Mouse (Mus musculus) midbrain, embryonic 14.5 days (tissue): ENCODE measurements around the gene Tlcd2. TPM values are rescaled to one million over a fixed set of nuclear protein-coding genes. Genes with fewer than 3 reads are reported as not detected.
"Not testable (repeated sequence)": the region's sequence is repeated elsewhere in the genome, so short reads cannot be mapped to it uniquely, and the experiment has no call there.

Experiments used
- ATAC-seq: fragments of 200-750 bp; cut with Nextera tagmentation; 2 replicates; pipeline ENCODE4 v1.8.0; 2017; ENCODE audit warnings: moderate number of reproducible peaks, moderate library complexity; ENCODE audit not compliant: low FRiP score, low TSS enrichment
- DNase-seq: peaks from one replicate; pipeline ENCODE4 v3.0.0-alpha.2; 2015
- H3K27ac ChIP-seq: fragments of 300-500 bp; sonication (generic); replicated peaks from 2 replicates; pipeline ENCODE4 v1.5.1; 2014; ENCODE audit warnings: mild to moderate bottlenecking, low read depth, low read length, moderate library complexity
- H3K27me3 ChIP-seq: fragments of 300-500 bp; sonication (generic); 2 replicates; pipeline ENCODE4 v1.6.1; 2014; ENCODE audit warnings: low read length, control low read depth, mixed read lengths; ENCODE audit not compliant: control insufficient read depth, insufficient read depth
- H3K36me3 ChIP-seq: fragments of 300-500 bp; sonication (generic); 2 replicates; pipeline ENCODE4 v1.6.1; 2014; ENCODE audit warnings: low read length, control low read depth; ENCODE audit not compliant: control insufficient read depth, insufficient read depth
- H3K4me1 ChIP-seq: fragments of 300-500 bp; sonication (generic); 2 replicates; pipeline ENCODE4 v1.6.1; 2014; ENCODE audit warnings: mild to moderate bottlenecking, antibody characterized with exemption, low read length, control low read depth; ENCODE audit not compliant: control insufficient read depth, insufficient read depth
- H3K4me2 ChIP-seq: fragments of 300-500 bp; sonication (generic); 2 replicates; pipeline ENCODE4 v1.6.1; 2014; ENCODE audit warnings: mild to moderate bottlenecking, low read length, moderate library complexity
- H3K4me3 ChIP-seq: fragments of 300-500 bp; sonication (generic); replicated peaks from 2 replicates; pipeline ENCODE4 v1.5.1; 2014; ENCODE audit warnings: low read depth, low read length
- H3K9ac ChIP-seq: fragments of 300-500 bp; sonication (generic); replicated peaks from 2 replicates; pipeline ENCODE4 v1.6.1; 2014; ENCODE audit warnings: mild to moderate bottlenecking, low read length, moderate library complexity
- H3K9me3 ChIP-seq: fragments of 300-500 bp; sonication (generic); 2 replicates; pipeline ENCODE4 v1.6.1; 2016; ENCODE audit warnings: low read length, control low read depth, mixed read lengths; ENCODE audit not compliant: control insufficient read depth
- whole genome bisulfite sequencing: fragments of 180-500 bp; shearing (Covaris S2); extraction: QIAGEN DNeasy Blood & Tissue Kit; methylation state at CpG from one replicate; pipeline ENCODE4 v1.1.7; 2014; 5-methylcytosine and 5-hydroxymethylcytosine counted together
- polyA plus RNA-seq: library from polyadenylated mRNA; unstranded; fragments of >200 nt; fragmentation: Nextera tagmentation; extraction: Ambion mirVana; gene quantifications from 2 replicates; pipeline ENCODE4 v1.2.1, GENCODE M21; 2014

The Tlcd2 gene
- polyA plus RNA-seq, 1 experiment from 2014 or later, result 2.5 TPM

DNA sequence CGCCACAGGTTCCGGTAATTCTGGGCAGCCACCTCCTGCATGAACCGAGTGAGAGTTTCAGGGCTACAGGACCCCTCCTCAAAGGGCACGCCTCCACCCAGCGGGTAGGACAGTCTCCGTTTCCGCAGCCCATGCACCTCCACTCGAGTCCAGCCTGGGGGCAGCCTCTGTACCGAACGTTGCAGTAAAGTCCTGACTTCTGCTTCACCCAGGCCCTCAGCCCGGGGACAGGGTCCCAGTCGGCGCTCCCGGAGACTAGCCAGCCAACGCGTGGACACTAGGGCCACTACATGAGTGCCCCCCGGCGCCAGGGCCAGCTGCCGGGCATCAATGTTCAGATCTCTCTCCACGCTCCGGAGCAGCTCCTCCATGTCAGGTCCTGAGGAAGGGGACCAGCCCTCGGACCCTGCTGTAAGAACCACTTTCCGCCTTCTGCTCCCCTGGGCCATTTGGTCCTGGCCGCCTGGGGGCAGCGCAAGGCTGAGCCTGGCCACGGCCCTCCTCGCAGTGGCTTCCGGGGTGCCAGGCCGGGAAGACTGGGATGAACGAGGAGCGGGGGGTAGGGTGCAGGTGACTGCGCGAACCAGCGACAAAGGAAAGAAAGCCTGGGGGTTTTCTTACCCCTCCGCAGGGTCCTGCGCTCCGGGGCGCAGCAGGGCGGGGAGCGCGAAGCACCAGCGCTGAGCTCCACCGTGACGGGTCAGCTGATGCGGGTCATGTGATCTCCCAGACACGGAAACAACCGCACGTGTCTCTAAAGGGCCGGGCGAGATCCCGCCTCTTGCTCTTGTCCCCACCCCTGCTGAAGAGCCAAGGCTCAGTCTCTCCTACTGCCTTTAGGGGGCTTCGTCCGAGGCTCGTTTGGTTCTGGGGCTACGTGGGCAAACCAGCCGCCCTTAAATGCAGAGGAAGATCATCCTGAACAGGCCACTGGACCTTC is 7.3 kb upstream of the Tlcd2 start, which contains the start of gene Wdr81:
Gene Wdr81, minus strand, starts transcription at position 727 of the 940 bp plus-strand sequence.
- H3K9ac ChIP-seq, result peak within 1 kb of the TSS; percentile 75
- ATAC-seq, result peak; percentile 93
- 3% methylated on average over 56 of the region's 56 CpGs for WGBS

DNA sequence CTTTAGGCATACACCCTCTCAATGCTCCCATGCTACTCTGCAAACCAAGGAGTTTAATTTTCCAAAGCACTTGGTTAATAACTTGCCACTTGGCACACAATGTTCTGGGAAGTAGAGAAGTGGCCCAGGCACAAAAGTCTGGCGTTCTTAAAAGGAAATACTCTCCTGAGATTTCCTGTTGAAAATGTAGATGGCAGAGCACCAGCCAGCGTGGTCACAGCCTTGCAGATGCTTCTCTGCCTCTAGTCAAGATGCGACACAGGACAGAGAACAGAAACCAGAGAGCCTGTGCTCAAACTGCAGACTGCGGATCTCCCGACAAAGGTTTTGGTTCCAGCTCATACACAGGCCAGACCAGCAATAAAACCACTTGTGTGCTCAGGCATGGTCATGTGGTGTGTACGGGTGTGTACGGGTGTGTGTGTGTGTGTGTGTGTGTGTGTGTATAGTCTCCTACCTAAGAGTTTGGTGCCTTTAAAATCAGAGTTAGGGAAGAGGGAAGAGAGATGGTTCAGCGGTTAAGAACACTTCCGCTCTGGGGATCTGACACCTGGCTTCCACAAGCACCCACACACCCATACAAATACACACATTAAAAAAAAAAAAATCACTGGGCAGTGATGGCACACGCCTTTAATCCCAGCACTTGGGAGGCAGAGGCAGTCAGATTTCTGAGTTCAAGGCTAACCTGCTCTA is 6.3 kb upstream of the Tlcd2 start:
- H3K36me3 ChIP-seq, result peaks cover 10% of the 10 kb centered on the region
- peaks cover 18% of the 10 kb centered on the region for H3K4me1 ChIP-seq
- peak overlapping the region; percentile 100 for H3K4me2 ChIP-seq
- ATAC-seq, result no peak
- WGBS, result 82% methylated on average over 10 of the region's 10 CpGs
- H3K27ac ChIP-seq, result peak overlapping the region; percentile 53; the same call in 1 of the 2 replicates
- peak overlapping the region; percentile 66 for H3K4me3 ChIP-seq
- H3K9me3 ChIP-seq, result no peaks in the 10 kb centered on the region
- H3K9ac ChIP-seq, result peak overlapping the region; percentile 75
- H3K27me3 ChIP-seq, result no peaks in the 10 kb centered on the region
- no peak for DNase-seq

More for the DNA sequence above, 7.3 kb upstream of the Tlcd2 start, which contains the start of gene Wdr81:
- Histone ChIP-seq H3K4me1 (peaks cover 12% of the 10 kb centered on the region), H3K4me2 (peak within 1 kb of the TSS; percentile 100), H3K27me3 (no peaks in the 10 kb centered on the region), H3K36me3 (peaks cover 14% of the 10 kb centered on the region), H3K27ac (peak within 1 kb of the TSS; percentile 53; the same call in 1 of the 2 replicates), H3K4me3 (peak within 1 kb of the TSS; percentile 66), H3K9me3 (no peaks in the 10 kb centered on the region)
- peak; percentile 94 for DNase-seq

DNA sequence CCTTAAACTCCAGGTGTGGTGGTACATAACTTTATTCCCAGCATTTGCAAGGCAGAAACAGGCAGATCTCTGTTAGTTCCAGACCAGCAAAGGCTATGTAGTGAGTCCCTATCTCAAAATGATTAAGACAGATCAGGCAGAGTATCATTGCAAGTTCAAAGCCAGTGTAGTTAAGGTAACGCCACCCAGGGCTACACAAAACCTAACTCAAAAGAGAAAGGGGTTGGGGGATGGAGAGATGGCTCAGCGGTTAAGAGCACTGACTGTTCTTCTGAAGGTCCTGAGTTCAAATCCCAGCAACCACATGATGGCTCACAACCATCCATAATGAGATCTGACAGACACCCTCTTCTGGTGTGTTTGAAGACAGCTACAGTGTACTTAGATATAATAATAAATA is 5.5 kb upstream of the Tlcd2 start:
- not testable (repeated sequence) for H3K9ac ChIP-seq, ATAC-seq, H3K9me3 ChIP-seq, H3K4me2 ChIP-seq, DNase-seq, H3K27ac ChIP-seq, H3K4me3 ChIP-seq, H3K36me3 ChIP-seq, H3K27me3 ChIP-seq
- H3K4me1 ChIP-seq, result peaks cover 19% of the 10 kb centered on the region
- WGBS, result 95% methylated on average over 2 of the region's 2 CpGs

DNA sequence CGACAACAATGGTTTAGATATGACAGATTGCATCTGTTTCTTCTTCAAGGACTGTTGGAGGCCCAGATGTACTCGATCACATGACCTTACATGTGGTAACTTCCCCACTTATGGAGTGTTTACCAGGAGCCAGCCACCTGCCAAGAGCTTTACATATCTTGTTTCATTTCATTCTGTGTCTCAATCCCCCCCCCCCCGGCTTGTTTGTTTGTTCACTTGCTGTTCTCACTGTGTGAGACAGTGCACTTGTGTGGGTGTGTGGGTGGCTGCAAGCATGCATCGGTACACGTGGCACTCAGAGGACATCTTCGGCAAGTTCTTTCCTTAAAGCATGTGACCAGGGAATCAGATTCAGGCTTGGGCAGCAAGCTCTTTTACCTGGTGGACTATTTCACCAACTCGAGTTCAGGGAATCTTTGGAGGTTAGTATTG is 5.1 kb upstream of the Tlcd2 start:
- Histone ChIP-seq H3K27me3 (no peaks in the 10 kb centered on the region), H3K27ac (no peak overlapping the region), H3K9me3 (no peaks in the 10 kb centered on the region), H3K4me3 (no peak overlapping the region), H3K9ac (no peak overlapping the region), H3K36me3 (no peaks in the 10 kb centered on the region; the same call in 1 of the 2 replicates), H3K4me1 (peaks cover 19% of the 10 kb centered on the region), H3K4me2 (no peak overlapping the region)
- DNase-seq (no peak), ATAC-seq (no peak)
- WGBS, result 91% methylated on average over 7 of the region's 7 CpGs

DNA sequence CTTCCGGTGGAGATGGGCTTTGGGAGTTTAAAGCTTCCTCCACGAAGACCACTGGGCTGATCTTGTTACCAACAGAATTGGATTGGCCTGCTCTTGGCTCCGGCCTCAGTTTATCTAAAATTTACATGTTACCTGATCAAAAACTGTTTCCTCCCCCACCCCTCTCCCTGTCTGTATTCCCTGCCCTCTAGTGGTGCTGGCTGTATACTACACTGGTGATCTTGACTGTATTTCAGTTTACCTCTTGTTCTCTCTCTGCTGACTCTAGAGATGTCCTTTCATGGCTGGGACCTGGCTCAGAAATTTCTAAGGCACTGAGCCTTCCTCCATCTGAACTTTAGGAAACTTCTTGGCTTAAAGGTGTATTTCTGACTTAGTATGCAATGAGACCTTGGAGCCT is 3.3 kb upstream of the Tlcd2 start:
- no peak overlapping the region for H3K4me2 ChIP-seq
- no peak overlapping the region for H3K4me3 ChIP-seq
- H3K9ac ChIP-seq, result no peak overlapping the region
- no peaks in the 10 kb centered on the region for H3K36me3 ChIP-seq
- WGBS, result 22% methylated on average over 3 of the region's 3 CpGs
- DNase-seq (peak; percentile 64), ATAC-seq (no peak)
- H3K27ac ChIP-seq, result no peak overlapping the region
- peaks cover 33% of the 10 kb centered on the region for H3K4me1 ChIP-seq
- H3K27me3 ChIP-seq, result no peaks in the 10 kb centered on the region
- no peaks in the 10 kb centered on the region for H3K9me3 ChIP-seq

DNA sequence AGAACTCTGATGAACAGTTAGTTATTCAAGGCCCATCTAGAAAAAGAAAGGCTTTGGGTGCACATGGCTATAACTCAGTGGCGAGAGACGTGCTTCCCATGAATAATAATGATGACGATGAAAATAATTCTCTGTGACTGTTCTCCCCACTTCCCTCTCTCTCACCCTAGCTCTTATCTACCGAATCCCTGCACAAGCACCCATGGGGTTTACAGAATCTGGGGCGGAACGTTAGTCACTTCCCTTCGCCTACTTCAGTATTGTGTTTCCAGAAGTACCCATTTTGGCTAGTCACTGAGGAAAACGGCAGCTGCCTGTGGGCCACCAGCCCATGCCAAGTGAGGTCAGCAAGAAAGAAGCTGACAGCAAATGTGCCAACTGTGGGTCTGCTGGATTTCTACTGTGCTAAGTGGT is 2.9 kb upstream of the Tlcd2 start:
- Histone ChIP-seq H3K4me1 (peaks cover 31% of the 10 kb centered on the region), H3K27ac (no peak overlapping the region), H3K27me3 (no peaks in the 10 kb centered on the region), H3K9ac (no peak overlapping the region), H3K9me3 (no peaks in the 10 kb centered on the region), H3K36me3 (no peaks in the 10 kb centered on the region), H3K4me2 (no peak overlapping the region), H3K4me3 (no peak overlapping the region)
- no peak for ATAC-seq
- no peak for DNase-seq
- 79% methylated on average over 8 of the region's 8 CpGs for WGBS

DNA sequence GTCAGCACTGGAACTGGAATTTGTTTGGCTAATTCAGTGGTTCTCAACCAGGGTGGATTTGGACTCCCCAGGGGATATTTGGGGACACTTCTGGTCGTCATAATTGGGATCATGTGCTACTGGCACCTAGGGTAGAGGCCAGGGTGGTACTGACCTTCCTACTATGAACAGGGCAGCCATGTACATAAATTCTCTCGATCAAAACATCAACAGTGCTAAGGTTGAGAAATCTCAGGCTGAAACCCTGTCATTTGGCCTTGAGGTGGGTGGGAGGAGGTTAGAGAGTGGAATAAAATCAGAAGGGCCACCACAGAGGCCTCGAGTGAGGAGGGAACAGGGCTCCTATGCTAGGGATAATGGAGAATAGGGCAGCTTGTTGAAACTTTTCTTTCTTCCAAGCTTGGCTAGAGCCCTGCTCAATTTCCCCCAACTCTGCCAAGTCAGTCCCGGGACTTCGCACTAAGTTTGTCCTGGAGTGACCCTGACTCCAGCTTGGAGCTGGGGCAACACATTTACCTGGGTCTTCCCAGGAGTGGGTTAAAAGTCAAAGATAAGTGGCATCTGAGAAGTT is 2.3 kb upstream of the Tlcd2 start:
- DNase-seq (no peak), ATAC-seq (no peak)
- WGBS, result 79% methylated on average over 5 of the region's 5 CpGs
- Histone ChIP-seq H3K9me3 (no peaks in the 10 kb centered on the region), H3K4me1 (peaks cover 27% of the 10 kb centered on the region), H3K9ac (no peak overlapping the region), H3K27ac (no peak overlapping the region), H3K4me3 (no peak overlapping the region), H3K4me2 (no peak overlapping the region), H3K27me3 (no peaks in the 10 kb centered on the region), H3K36me3 (no peaks in the 10 kb centered on the region)

DNA sequence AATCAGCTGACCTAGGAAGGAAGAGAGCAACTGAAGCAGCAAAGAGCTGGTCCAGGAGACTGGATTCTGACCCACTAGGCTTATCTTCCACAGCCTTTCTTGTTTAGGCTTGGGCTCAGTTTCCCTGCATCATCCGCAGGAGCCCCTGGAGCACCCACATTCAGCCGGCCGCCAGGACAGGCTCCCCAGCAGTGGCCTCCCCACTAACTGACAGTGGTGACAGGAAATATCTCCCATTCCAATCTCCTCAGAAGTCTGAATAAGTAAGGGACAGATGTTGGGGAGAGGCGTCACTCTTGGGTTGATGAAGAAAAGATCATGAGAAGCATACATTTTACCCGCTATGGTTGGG is 1.8 kb upstream of the Tlcd2 start:
- ATAC-seq (no peak), DNase-seq (no peak)
- H3K9me3 ChIP-seq, result no peaks in the 10 kb centered on the region
- H3K4me1 ChIP-seq, result peaks cover 26% of the 10 kb centered on the region
- H3K9ac ChIP-seq, result no peak overlapping the region
- 24% methylated on average over 5 of the region's 5 CpGs for WGBS
- no peaks in the 10 kb centered on the region for H3K36me3 ChIP-seq
- 0 out of 2 replicates have a peak overlapping the region, but pooled peaks have one; percentile 73 for H3K27ac ChIP-seq
- H3K4me2 ChIP-seq, result peak overlapping the region; percentile 68
- no peaks in the 10 kb centered on the region for H3K27me3 ChIP-seq
- no peak overlapping the region for H3K4me3 ChIP-seq
